Mouse (Mus musculus) c-Kit-positive CD71-negative TER-119-negative erythroid progenitor cells, embryonic 14.5 days (primary cell): ENCODE results near the gene Nutf2.
"Not testable (repeated sequence)": the region's sequence is repeated elsewhere in the genome, so short reads cannot be mapped to it uniquely, and the experiment has no call there.

Experiments used
- DNase-seq: peaks from one replicate; pipeline ENCODE4 v3.0.0-alpha.2; 2013; ENCODE audit warnings: low read depth

Nutf2 gene

DNA sequence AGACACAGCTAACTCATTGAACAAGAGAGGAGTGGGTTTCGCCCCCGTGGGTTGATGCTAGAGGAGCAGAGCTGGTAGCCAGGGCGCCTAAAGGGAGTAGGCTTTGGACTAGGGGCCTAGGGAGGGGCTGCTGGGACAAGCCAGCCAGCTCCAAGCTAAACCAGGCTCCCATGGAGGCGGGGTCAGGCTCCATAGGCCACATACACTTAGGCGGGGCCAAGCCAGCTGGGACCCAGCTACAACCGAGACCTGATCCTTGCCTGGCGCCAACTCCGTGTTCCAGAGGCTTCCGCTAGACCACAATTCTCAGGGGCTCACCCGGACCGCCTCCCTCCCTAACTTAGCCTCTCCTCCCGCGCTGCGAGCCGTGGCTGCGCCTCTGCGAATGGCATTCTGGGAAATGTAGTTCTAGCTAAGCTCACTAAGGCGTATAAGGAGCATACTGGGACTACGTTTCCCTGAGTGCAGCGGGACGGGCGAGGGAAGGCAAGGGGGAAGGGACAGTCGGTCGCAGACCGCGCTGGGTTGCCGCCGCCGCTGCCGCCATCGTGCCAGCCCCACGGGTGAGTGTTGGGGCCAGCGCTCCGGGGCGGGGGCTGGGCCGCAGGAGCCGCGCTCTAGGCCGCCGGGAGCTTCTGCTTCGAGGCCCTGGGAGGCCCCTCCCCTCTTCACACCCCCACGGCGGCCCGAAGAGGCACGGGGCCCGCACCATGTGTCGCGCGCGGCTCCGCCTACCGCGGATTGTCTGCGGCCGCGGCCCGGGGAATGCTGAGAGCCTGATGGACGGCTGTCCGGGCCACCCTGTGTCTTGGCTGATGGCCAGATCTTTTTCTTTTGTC, at the start of gene Nutf2:
TSS of gene Nutf2 (plus strand) at position 438 of the 839 bp plus-strand sequence.
- peak; percentile 92 for DNase-seq

GRCm38 (mm10) chr8:105811061-105811460, 49.3 kb upstream of the Nutf2 start:
- no peak for DNase-seq

GRCm38 (mm10) chr8:105811543-105811942, 48.8 kb upstream of the Nutf2 start:
- DNase-seq, result no peak

- DNase-seq, result no peak
These were observed 47.9 kb upstream of the Nutf2 start for GRCm38 (mm10) chr8:105812511-105812910.

DNA sequence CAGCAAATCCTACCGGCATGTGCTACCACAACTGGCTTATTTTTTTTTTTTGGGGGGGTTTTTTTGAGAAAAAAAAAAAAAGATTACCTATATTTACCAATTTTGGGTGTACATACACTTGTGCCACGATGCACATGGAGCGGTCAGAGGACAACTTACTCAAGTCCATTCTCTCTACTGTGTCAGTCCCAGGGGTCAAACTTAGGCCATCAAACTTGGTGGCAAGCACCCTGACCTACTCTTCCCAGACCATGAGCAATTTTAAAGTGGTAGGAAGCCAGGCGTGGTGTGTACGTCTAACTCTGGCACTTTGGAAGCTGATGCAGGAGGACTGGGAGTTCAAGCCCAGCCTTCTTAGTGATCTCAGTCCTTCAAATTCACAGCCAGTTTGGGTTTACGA, 47.1 kb upstream of the Nutf2 start:
- no peak for DNase-seq

DNA sequence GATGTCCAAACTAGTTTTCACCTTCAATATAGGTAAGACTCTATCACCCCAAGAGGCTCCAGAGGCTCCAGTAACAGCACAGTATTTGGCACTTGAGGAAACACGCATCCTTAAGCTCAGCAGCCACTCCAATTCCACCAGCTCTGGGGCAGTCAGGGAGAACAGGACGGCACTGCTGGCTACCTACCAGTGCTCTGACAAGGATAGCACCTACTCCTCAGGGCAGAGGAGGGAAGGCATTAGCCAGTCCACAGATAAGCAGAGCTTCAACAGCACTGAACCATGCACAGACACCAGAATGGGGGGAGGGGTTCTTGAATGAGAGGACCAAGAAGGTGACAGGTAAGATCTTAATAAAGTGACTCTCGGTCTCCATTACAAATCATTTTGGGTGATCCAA, 40.7 kb upstream of the Nutf2 start:
- no peak for DNase-seq

- peak; percentile 63 for DNase-seq
These were observed 39.5 kb upstream of the Nutf2 start for GRCm38 (mm10) chr8:105820925-105821324.

- no peak for DNase-seq
These were observed 34.9 kb upstream of the Nutf2 start for GRCm38 (mm10) chr8:105825506-105825905.

DNA sequence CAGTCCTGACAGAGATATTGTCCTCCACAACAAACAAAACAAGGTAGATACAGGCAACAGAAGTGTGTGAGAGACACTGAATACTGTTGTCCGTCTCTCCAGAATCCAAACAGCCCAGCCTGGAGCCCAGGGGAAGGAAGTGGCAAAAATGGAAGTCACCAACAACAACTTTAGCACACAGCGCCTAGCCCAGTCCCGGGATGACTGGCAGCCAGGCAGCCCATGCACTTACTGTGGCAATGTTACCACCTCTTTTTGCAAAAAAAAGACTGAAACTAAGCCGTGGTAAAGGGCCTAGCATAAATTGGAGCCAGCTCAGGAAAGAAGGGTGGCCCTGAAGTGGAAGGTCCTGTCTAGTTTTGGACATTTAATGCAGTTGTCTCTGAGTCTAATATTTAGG, 34.0 kb upstream of the Nutf2 start:
- no peak for DNase-seq

DNA sequence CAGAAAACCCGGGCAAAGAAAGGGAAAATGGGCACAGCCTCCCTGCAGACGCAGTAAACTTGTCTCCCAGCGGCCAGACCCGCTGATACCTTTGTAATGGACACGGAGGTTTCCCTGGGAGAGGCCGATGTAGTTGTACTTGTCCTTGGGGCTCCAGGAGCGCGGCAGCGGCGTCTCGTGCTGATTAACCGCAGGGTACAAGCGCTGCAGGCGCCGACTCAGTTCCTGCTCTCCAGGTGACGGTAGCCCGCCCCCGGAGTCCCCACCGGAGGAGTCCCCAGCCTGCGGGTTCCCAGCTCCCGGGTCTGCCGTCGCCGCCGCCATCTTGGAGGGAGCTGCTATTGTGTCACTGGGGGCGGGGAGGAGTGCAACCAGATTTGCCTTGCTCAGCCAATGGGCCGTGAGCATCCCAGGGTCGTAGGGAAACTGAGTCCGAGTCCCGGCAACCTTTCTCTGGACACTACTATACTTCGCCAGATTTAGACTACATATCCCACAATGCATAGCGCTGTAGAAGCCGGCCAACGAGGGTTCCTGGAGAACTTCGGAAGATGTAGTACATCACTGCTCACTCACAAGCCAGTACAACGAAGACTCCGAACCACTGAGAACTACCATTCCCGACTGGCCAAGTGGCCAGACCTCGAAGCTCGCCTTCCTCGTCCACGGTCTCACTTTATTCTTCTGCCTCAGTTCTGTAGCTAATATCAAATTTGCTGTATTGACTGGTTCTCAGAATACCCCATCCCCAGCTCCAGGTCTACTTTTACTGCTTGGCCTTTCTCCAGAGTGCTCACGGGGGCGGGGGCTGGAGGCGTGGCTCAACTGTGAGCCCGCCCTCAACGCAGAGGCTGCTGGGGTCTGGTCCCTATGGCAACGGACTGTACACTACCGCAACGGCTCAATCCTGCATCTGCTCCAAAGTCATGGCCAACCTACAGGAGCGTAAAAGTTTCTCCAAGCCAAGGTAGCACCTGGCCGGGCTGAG, 33.2 kb upstream of the Nutf2 start, which contains the start of the genes Ranbp10 and Tsnaxip1:
TSS of gene Ranbp10 (minus strand) at position 490 of the 988 bp plus-strand sequence.
TSS of gene Tsnaxip1 (plus strand) at position 871 of the 988 bp plus-strand sequence.
- peak; percentile 98 for DNase-seq

- not testable (repeated sequence) for DNase-seq
These were observed 26.6 kb upstream of the Nutf2 start for GRCm38 (mm10) chr8:105833740-105834139.

DNA sequence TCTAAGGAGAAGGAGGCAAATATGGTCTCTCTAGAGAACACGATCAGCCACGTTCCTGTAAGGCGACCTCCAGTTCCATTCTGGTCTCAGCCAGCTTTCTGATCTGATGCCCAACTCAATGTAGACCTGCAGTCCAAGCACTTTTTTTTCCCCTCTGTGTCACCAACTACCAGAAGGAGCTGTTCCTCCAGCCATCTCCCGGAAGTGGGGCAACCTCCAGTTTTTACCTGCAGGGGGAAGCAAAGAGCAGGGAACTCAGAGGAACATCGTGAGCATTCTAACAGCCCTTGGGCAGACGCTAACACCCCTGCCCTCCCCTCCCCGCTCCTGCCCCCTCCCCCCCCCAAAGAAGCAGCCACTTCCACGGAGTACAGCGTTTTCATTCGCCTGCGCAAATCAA, 25.1 kb upstream of the Nutf2 start:
- peak; percentile 84 for DNase-seq

DNA sequence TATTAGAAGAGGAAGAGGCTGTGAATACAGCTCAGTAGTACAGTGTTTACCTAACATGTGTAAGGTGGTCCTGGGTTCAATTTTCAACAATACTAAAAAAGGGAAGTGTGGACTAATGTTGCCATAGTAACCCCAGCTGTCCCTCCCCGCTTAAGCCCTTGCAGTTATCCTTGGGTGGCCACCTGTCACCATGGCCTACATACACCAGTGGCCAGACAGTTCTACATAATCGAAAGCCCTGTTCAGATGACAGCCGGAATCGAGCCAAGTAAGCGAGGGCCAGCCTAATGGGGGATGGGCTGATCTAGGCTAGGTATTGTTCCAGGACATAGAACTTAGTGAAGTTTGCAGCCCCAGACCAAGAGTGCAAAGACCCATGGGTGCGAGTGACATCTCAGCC, 23.4 kb upstream of the Nutf2 start:
- DNase-seq, result no peak

GRCm38 (mm10) chr8:105839209-105839608, 21.2 kb upstream of the Nutf2 start:
- no peak for DNase-seq

- DNase-seq, result no peak
These were observed 13.7 kb upstream of the Nutf2 start for GRCm38 (mm10) chr8:105846678-105847077.

DNA sequence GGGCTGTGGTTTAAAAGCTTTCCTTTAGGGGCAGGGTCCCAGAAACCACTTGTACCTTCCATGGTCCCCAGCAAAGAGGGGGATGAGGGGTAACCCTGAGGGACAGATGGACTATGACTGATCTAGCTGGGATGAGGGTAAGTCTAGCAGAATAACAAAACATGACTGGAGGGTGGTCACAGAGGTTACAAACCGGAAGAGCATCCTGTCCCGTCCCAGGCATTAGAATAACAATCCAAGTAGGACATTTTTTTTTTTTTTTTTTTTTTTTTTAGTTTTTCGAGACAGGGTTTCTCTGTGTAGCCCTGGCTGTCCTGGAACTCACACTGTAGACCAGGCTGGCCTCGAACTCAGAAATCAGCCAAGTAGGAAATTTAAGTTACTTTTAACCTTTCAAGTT, 10.4 kb upstream of the Nutf2 start:
- DNase-seq, result no peak

DNA sequence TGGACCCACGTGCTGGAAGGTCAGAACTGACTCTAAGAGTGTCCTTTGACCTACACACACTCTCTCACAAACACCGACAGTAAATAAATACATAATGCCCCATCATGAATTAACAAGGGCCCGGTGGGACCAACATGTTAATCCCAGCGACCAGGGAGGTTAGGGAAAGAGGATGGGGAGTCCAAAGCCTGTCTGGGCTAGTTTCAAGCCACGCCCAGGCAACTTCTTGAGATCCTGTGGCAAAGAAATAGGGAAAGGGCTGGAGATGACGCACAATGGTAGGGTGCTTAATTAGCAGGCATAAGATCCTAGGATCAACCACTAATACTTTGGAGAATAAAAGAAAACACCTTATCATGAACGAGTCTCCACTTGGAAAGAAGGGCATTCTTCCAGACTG, 9.8 kb upstream of the Nutf2 start:
- DNase-seq, result no peak

DNA sequence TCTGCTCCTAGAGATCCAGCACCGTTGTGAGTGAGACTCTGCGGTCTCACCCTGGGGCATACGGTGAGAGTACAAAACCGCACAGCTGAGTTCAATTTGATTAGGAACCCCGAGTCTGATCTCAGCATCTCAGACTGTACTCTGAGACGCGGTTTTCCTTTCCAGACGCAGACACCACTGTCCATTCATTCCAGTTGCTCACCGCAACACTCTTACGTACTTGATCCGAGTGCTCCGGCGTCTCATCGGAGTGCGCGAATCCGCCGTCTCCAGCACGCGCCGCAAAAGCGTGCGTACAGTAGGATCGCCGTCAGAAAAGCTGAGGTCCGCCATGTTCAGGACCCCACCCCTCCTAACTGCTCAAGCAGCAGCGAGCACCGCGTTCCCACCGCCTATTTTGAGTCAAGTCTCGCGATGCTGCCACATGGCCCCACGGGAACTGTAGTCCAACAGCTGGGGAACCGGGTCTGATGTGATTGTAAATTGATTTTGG, 8.7 kb upstream of the Nutf2 start:
- peak; percentile 90 for DNase-seq

GRCm38 (mm10) chr8:105852146-105852729, 8.1 kb upstream of the Nutf2 start:
- no peak for DNase-seq

GRCm38 (mm10) chr8:105853178-105853577, 7.2 kb upstream of the Nutf2 start, which contains the start of gene Cenpt:
Cenpt (minus strand) TSS chr8:105853278.
- DNase-seq, result no peak

DNA sequence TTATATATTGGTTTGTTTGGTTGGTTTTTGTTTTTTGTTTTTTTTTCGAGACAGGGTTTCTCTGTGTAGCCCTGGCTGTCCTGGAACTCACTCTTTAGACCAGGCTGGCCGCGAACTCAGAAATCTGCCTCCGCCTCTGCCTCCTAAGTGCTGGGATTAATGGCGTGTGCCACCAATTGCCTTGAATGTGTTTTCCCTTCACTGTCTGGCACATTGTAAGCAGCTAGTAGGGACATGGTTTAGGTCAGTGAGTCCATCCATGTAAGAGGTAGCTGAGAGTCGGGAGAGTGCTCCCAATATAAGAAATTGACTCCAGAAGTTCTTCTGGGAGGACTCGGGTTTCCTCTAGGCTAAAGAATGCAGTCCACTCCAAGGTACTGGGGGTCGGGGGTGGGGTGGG, 6.1 kb upstream of the Nutf2 start:
- DNase-seq, result no peak

DNA sequence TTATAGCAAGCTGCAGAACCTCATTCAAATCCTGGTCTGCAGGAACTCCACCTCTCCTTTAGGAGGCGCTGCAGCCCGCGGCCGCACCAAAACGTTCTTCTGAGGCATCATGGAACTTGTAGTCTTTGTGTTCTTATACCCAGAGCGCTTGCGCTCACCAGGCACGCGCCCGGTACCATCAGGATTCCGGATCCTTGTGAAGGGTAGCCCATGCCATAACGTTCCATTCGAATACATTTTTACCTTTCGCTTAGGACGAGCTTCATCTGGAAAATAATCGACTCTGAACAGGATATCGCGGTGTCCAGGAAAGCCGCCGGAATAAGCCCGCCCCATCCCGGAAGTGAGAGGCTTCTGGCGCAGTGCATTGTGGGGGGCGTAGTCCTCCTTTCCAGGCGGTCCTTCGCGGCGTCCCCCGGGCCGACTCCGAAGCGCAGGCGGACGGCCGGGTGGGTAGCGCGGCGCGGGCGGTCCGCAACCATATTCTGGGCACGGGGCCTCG, 5.6 kb upstream of the Nutf2 start, which contains the start of gene Thap11:
TSS of gene Thap11 (plus strand) at position 418 of the 502 bp plus-strand sequence.
- peak; percentile 87 for DNase-seq
